Mouse (Mus musculus) C2C12 (cell line): ENCODE results near the gene Snta1. TPM values are rescaled to one million over a fixed set of nuclear protein-coding genes. Genes with fewer than 3 reads are reported as not detected.

Experiments used
- H3K27me3 ChIP-seq: one replicate; pipeline ENCODE4 v1.6.1; 2011; ENCODE audit not compliant: control insufficient read depth, insufficient read depth, insufficient read length
- H3K36me3 ChIP-seq: one replicate; pipeline ENCODE4 v1.6.1; 2011; ENCODE audit not compliant: control insufficient read depth, insufficient read depth
- H3K4me3 ChIP-seq: one replicate; pipeline ENCODE4 v1.5.1; 2011; ENCODE audit warnings: mild to moderate bottlenecking, control low read depth; ENCODE audit not compliant: poor library complexity, insufficient read depth, severe bottlenecking
- H3K79me2 ChIP-seq: one replicate; pipeline ENCODE4 v1.6.1; 2011; ENCODE audit not compliant: control insufficient read depth, insufficient read depth
- H3K79me3 ChIP-seq: one replicate; pipeline ENCODE4 v1.6.1; 2011; ENCODE audit warnings: low read depth, control low read depth
- H3ac ChIP-seq: one replicate; pipeline ENCODE3; 2011; ENCODE audit warnings: low read depth; ENCODE audit not compliant: control insufficient read depth, insufficient read length
- CEBPB ChIP-seq: IDR thresholded peaks from one replicate; pipeline ENCODE4 v1.6.1; 2011; ENCODE audit warnings: low read depth, mild to moderate bottlenecking, control low read depth, moderate library complexity
- CTCF ChIP-seq: IDR thresholded peaks from one replicate; pipeline ENCODE4 v1.5.1; 2011; ENCODE audit not compliant: control insufficient read depth, insufficient read depth, insufficient read length
- FOSL1 ChIP-seq: IDR thresholded peaks from one replicate; pipeline ENCODE4 v1.8.0; 2011; ENCODE audit warnings: mild to moderate bottlenecking, low read length; ENCODE audit not compliant: poor library complexity, insufficient read depth, severe bottlenecking
- MAX ChIP-seq: IDR thresholded peaks from one replicate; pipeline ENCODE4 v1.6.1; 2011; ENCODE audit warnings: mild to moderate bottlenecking, control low read depth
- MYOD1 ChIP-seq: IDR thresholded peaks from one replicate; pipeline ENCODE4 v1.6.1; 2011; ENCODE audit warnings: low read depth; ENCODE audit not compliant: control insufficient read depth, insufficient read length
- MYOG ChIP-seq: IDR thresholded peaks from one replicate; pipeline ENCODE4 v1.6.1; 2011; ENCODE audit not compliant: control insufficient read depth, insufficient read length; ENCODE audit errors: extremely low read depth
- USF1 ChIP-seq: IDR thresholded peaks from one replicate; pipeline ENCODE4 v1.6.1; 2011; ENCODE audit warnings: low read depth, mild to moderate bottlenecking, control low read depth, moderate library complexity
- polyA plus RNA-seq: library from polyadenylated mRNA; unstranded; fragments of >200 nt; fragmentation: generic; extraction: Trizol; gene quantifications from one replicate; pipeline ENCODE4 v1.2.1, GENCODE M21; 2012; ENCODE audit warnings: missing spikeins

The Snta1 gene
- polyA plus RNA-seq, 1 experiment = 28.5 TPM

- no peak overlapping the region for H3K4me3 ChIP-seq
- no peaks in the 10 kb centered on the region for H3K79me2 ChIP-seq
- H3K79me3 ChIP-seq = no peaks in the 10 kb centered on the region
- H3K36me3 ChIP-seq = peaks cover 29% of the 10 kb centered on the region
- TF ChIP-seq CEBPB = no peak
- no peak for TF ChIP-seq FOSL1
- TF ChIP-seq MYOD1 = no peak
- TF ChIP-seq CTCF = no peak
- TF ChIP-seq USF1 = no peak
- no peak for TF ChIP-seq MAX
- TF ChIP-seq MYOG = no peak
- no peak overlapping the region for H3ac ChIP-seq
- no peaks in the 10 kb centered on the region for H3K27me3 ChIP-seq
These were observed 68.5 kb downstream of the Snta1 start for GRCm38 (mm10) chr2:154339356-154339755.

DNA sequence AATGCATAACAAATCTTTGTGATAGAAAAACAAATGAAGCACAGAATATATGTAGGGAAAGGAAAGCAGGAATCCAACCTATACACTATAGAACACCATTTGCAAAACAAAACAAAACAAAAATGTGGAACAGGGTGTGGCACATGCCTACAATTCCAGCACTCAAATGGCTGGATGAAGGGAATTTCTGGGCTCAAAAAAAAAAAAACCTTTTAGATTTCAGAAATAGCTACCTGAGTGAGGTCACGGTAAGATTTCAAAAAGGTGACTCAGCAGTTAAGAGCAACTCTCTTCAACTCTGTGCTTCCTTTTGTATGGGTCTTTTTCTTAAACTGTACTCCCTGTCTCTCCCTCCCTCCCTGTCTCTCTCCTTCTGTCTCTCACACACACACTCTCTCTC, 69.7 kb downstream of the Snta1 start:
- no peaks in the 10 kb centered on the region for H3K79me2 ChIP-seq
- TF ChIP-seq FOSL1 (no peak), MAX (no peak), CTCF (no peak), CEBPB (no peak), MYOG (no peak), MYOD1 (no peak), USF1 (no peak)
- H3K79me3 ChIP-seq = no peaks in the 10 kb centered on the region
- H3K36me3 ChIP-seq = peaks cover 28% of the 10 kb centered on the region
- H3ac ChIP-seq = no peak overlapping the region
- H3K4me3 ChIP-seq = no peak overlapping the region
- H3K27me3 ChIP-seq = no peaks in the 10 kb centered on the region

- Histone ChIP-seq H3K36me3 (peaks cover 10% of the 10 kb centered on the region), H3K79me2 (no peaks in the 10 kb centered on the region), H3ac (no peak overlapping the region), H3K27me3 (no peaks in the 10 kb centered on the region), H3K79me3 (no peaks in the 10 kb centered on the region), H3K4me3 (no peak overlapping the region)
- TF ChIP-seq MYOG (no peak), CTCF (no peak), USF1 (no peak), FOSL1 (no peak), MYOD1 (no peak), MAX (no peak), CEBPB (no peak)
These were observed 72.3 kb downstream of the Snta1 start for GRCm38 (mm10) chr2:154335572-154335971.

DNA sequence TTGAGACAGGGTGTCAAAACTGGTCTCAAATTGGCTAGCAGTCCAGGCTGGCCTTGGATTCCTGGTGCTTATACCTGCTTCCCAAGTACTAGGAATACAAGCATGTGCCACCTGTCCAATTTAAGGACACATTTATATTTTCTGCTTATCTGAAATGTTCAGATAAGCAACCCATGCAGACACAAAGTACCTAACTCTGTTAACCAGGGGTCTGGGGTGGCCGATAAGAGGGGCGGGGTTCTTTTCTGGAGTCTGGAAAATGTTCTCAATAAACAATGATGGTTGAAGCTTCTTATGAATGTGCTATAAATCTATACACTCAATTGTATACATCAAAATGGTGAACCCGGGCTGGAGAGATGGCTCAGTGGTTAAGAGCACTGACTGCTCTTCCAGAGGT, 81.0 kb downstream of the Snta1 start:
- Histone ChIP-seq H3K36me3 (no peaks in the 10 kb centered on the region), H3K27me3 (peaks cover 4% of the 10 kb centered on the region), H3K4me3 (no peak overlapping the region), H3K79me2 (no peaks in the 10 kb centered on the region), H3K79me3 (no peaks in the 10 kb centered on the region), H3ac (no peak overlapping the region)
- TF ChIP-seq MYOD1 = no peak
- no peak for TF ChIP-seq FOSL1
- TF ChIP-seq USF1 = no peak
- TF ChIP-seq MYOG = no peak
- TF ChIP-seq MAX = no peak
- no peak for TF ChIP-seq CTCF
- TF ChIP-seq CEBPB = no peak

Other genes starting within 250 kb of the Snta1 start
- gene Bpifa5, start 245.5 kb downstream of the Snta1 start, polyA plus RNA-seq = not detected
- not detected for gene Bpifb1, start 217.3 kb downstream of the Snta1 start, polyA plus RNA-seq
- gene Bpifb5, start 184.4 kb downstream of the Snta1 start, polyA plus RNA-seq = not detected
- gene Bpifb9a, start 150.2 kb downstream of the Snta1 start, polyA plus RNA-seq = not detected
- not detected for gene Bpifb9b, start 100.9 kb downstream of the Snta1 start, polyA plus RNA-seq
- 9.8 TPM for gene Cdk5rap1, start 35.1 kb downstream of the Snta1 start, polyA plus RNA-seq
- gene Cbfa2t2, start 28.4 kb upstream of the Snta1 start, polyA plus RNA-seq = 8.5 TPM
- gene 1700003F12Rik, start 139.0 kb upstream of the Snta1 start, polyA plus RNA-seq = 6.8 TPM
- gene Actl10, start 143.7 kb upstream of the Snta1 start, polyA plus RNA-seq = 0.33 TPM
- gene Necab3, start 150.8 kb upstream of the Snta1 start, polyA plus RNA-seq = 0.46 TPM
- 33.3 TPM for gene E2f1, start 161.8 kb upstream of the Snta1 start, polyA plus RNA-seq
- gene Pxmp4, start 195.6 kb upstream of the Snta1 start, polyA plus RNA-seq = 6.4 TPM
- 2.6 TPM for gene Zfp341, start 205.2 kb upstream of the Snta1 start, polyA plus RNA-seq
- 0.08 TPM for gene 4930519P11Rik, start 205.3 kb upstream of the Snta1 start, polyA plus RNA-seq
- gene Chmp4b, start 243.6 kb upstream of the Snta1 start, polyA plus RNA-seq = 123 TPM